Mouse (Mus musculus): ENCODE results near the gene Zfp444. TPM values are rescaled to one million over a fixed set of nuclear protein-coding genes. Genes with fewer than 3 reads are reported as not detected.
"Not testable (repeated sequence)": the region's sequence is repeated elsewhere in the genome, so short reads cannot be mapped to it uniquely, and the experiment has no call there.

Zfp444 gene
- total RNA-seq, 2 experiments from 2014 or later: 7.4 to 9.1 TPM

DNA sequence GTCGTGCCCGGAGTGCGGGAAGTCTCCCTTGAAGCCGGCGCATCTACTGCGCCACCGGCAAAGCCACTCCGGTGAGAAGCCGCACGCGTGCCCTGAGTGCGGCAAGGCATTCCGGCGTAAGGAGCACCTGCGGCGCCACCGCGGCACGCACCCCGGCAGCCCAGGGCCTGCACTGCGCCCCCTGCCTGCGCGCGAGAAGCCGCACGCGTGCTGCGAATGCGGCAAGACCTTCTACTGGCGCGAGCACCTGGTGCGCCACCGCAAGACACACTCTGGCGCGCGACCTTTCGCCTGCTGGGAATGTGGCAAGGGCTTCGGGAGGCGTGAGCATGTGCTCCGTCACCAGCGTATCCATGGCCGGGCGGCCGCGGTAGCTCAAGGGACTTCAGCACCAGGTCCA, 17.5 kb downstream of the Zfp444 start:
- peak; percentile 26 for DNase-seq
- no peak overlapping the region for H3K4me3 ChIP-seq
- no peak overlapping the region for H3K27ac ChIP-seq
- no peak for TF ChIP-seq CTCF (IDR thresholded peaks at IDR 0.05)
- intact Hi-C loops (cut with DNase I): loop anchor here (2.0 kb wide), 1 partner anchor 55 kb away; no protein-coding TSS in a partner anchor

DNA sequence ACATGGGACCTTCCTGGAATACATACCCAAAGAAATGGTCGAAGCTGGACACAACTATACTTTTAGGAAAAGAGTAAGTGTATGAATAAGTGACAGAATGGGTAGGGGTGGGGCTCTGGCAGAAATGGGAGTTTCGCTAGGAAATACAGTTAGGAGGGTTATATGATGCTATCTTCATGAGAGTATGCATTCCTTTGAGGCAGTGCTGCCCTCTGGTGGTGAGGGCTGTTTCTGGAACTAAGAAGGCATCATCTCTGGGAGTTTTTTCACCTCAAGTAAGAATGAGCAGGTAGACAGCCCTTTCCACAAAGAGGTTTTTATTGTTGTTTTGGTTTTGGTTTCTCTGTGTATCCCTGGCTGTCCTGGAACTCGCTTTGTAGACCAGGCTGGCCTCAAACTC, 19.4 kb downstream of the Zfp444 start:
- H3K27ac ChIP-seq: no peak overlapping the region
- no peak overlapping the region for H3K4me3 ChIP-seq
- intact Hi-C loops (cut with DNase I): loop anchor here (1.0 kb wide), 1 partner anchor 64 kb away; no protein-coding TSS in a partner anchor
- peak; percentile 79 for DNase-seq
- peak; percentile 90 for TF ChIP-seq CTCF (IDR thresholded peaks at IDR 0.05)

DNA sequence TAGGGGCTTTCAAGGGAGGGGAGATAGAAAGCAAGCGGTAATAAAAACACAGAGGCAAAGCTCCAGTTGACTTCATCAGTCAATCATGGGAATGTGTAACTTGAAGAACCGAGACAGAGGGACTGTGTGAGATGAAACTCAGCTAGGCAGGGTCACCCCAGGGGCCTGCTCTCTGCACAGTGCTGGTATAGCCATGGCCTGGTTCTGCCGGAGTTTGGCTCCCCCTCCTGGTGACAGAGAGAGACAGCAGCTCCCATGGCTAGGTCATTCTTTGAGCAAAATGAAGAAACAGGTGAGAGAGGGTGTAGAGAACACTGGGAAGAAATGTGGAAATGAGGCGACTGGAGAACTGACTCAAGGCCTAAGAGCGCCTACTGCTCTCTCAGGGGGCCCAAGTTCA, 22.1 kb downstream of the Zfp444 start:
- Histone ChIP-seq H3K4me3 (no peak overlapping the region), H3K27ac (no peak overlapping the region)
- peak; percentile 62 for DNase-seq
- peak; percentile 88 for TF ChIP-seq CTCF (IDR thresholded peaks at IDR 0.05)
- intact Hi-C loops (cut with DNase I): no loop called here

DNA sequence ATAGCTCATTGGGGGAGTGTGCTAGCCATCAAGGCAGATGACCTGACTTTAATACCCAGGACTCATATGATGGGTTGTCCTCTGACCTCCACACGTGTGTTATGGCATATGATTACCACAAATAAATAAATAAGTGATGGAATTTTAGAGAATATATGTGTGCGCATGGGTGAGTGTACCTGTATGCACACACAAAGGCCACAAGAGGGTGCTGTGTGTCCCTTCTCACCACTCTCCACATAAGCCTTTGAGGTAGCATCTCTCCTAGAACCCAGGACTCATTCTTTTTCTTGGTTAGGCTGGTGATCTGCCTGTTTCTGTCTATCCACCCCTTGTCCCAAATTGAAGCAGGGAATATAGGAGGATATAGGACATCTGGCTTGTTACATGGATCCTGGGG, 23.8 kb downstream of the Zfp444 start:
- H3K27ac ChIP-seq: no peak overlapping the region
- TF ChIP-seq CTCF (IDR thresholded peaks at IDR 0.05): peak; percentile 33; the same call in 1 of the 2 replicates
- H3K4me3 ChIP-seq: no peak overlapping the region
- no peak for DNase-seq
- intact Hi-C loops (cut with DNase I): no loop called here

DNA sequence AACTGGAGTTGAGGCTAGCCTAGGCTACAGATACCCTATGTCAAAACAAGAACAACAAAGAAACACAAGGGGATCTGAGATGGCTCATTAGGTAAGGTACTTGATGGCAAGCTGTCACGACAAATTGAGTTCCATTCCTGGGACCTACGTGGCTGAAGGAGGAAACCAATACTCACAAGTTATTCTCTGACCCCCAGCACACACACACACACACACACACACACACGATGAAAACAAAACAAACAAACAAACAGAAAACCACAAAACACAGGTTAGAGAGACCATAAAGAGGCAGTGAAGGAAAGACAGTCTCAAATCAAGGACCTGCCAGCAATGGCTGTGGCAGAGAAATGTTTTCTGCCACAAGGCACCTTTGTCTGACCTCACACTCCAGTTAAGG, 24.8 kb downstream of the Zfp444 start, which contains the start of gene Galp:
Gene Galp (plus strand): TSS at position 301 of the 400 bp plus-strand sequence.
- no peak for DNase-seq
- H3K27ac ChIP-seq: no peak within 1 kb of the TSS
- no peak within 1 kb of the TSS for H3K4me3 ChIP-seq
- intact Hi-C loops (cut with DNase I): no loop called here
- no peak for TF ChIP-seq CTCF (IDR thresholded peaks at IDR 0.05)

DNA sequence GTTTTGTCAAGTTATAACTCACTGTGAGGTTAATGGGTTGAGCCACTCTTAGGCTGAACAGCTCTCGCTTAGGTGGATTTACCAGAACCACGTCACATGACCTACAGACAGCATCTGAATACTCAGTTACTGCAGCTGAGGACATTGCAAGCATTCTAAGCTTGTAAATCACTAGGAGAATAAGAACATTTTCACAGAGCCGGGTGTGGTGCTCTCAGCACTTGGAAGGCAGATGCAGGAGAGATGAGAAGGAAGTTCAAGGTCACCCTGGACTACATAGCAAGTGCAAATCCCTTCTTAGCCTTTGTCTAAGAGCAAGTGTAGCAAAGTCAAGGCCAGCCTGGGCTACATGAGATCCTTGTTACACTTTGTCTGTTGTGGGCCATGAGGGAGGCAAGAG, 32.2 kb downstream of the Zfp444 start:
- intact Hi-C loops (cut with DNase I): no loop called here
- TF ChIP-seq CTCF (IDR thresholded peaks at IDR 0.05): no peak
- Histone ChIP-seq H3K27ac (no peak overlapping the region), H3K4me3 (no peak overlapping the region)
- DNase-seq: no peak

DNA sequence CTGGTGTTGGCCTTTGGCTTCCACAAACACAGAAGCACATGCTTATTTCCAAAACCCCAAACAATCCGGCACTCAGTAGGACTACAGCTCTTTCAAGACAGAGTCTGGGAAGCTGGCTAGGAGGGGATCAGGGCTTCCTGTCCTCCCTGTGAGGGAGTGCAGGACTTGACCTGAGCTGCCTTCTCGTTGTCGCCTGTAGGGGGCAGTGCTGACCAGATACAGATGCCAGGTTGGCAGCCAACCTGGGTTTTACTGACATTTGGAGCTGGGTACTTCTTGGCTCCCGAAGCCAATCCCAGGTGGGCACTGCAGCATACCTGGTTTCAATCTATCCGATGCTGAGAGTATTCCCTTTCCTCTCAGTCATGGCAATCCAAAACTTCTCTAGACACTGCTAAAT, 41.1 kb downstream of the Zfp444 start:
- peak; percentile 62 for TF ChIP-seq CTCF (IDR thresholded peaks at IDR 0.05)
- DNase-seq: peak; percentile 22
- Histone ChIP-seq H3K4me3 (no peak overlapping the region), H3K27ac (no peak overlapping the region)
- intact Hi-C loops (cut with DNase I): no loop called here

DNA sequence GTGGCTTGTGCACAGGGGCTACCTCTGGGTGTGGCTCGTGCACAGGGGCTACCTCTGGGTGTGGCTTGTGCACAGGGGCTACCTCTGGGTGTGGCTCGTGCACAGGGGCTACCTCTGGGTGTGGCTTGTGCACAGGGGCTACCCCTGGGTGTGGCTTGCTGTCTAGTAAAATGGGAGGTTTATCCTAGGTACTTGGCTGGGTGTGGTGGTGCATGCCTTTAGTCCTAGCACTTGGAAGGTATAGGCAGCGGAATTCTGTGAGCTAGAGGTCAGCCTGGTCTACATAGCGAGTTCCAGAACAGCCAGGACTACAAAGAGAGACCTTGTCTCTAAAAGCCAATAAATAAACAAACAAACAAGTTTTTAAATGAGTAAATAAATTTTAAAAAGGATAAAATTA, 42.7 kb downstream of the Zfp444 start:
- intact Hi-C loops (cut with DNase I); DNase-seq; H3K4me3 ChIP-seq; H3K27ac ChIP-seq: not testable (repeated sequence)

DNA sequence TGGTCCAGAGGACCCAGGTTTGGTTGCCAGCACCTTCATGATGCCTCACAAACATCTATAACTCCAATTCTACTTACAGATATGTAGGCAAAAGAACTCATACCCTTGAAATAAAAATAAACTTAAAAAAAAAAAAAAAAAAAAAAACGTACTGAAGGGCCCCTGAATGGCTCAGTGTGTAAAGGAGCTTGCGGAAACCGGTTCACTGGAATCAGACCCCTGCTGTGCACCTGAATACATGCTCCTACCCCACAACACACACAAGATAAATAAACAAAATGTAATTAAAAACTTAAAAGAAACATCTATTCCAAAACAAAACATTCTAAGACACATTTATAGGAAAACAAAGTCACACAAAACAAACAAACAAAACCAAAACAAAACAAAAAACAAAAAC, 48.1 kb downstream of the Zfp444 start:
- no peak overlapping the region for H3K4me3 ChIP-seq
- intact Hi-C loops (cut with DNase I): no loop called here
- no peak for DNase-seq
- TF ChIP-seq CTCF (IDR thresholded peaks at IDR 0.05): no peak
- H3K27ac ChIP-seq: no peak overlapping the region

DNA sequence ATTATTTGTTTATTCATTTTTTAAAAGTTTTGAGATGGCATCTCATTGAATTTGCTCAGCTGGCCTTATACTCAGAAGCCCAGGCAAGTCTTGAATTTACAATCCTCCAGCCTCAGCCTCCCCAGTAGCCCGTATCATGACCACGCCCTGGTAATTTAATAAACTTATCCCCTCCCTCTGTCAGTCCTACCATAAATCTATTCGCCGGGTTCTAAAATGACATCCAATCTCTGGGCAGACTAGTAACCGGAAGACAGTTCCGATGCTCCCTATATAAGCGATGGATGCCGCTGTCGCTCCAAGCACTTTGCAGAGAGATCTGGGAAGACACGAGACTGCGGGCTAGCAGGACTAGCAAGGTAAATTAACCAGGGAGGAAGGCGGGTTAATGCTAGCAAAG, 50.0 kb downstream of the Zfp444 start, which contains the start of gene Zscan5b:
Gene Zscan5b (plus strand): TSS at position 301 of the 400 bp plus-strand sequence.
- Histone ChIP-seq H3K4me3 (no peak within 1 kb of the TSS), H3K27ac (no peak within 1 kb of the TSS)
- no peak for TF ChIP-seq CTCF (IDR thresholded peaks at IDR 0.05)
- intact Hi-C loops (cut with DNase I): no loop called here
- no peak for DNase-seq

DNA sequence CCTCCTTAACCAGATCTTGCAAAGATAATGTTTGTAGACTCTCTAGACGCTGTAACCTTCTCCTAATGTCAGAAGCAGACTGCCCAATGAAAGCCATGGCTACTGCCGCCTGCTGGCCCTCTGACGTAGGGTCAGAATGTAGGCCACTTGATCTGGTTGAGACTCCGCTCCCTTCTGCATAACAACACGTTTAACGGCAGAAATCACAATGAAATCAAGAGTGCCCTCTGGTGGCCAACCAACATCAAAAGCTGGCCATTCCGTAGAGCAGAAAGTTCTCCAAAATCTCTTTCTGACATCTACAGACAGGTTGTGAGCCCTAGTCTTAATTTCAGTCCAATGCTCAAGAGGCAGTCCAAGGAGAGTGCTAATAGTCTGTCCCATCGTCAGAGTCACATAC, 56.5 kb downstream of the Zfp444 start:
- TF ChIP-seq CTCF (IDR thresholded peaks at IDR 0.05): peak; percentile 9; the same call in 1 of the 2 replicates
- H3K27ac ChIP-seq; DNase-seq; intact Hi-C loops (cut with DNase I); H3K4me3 ChIP-seq: not testable (repeated sequence)

DNA sequence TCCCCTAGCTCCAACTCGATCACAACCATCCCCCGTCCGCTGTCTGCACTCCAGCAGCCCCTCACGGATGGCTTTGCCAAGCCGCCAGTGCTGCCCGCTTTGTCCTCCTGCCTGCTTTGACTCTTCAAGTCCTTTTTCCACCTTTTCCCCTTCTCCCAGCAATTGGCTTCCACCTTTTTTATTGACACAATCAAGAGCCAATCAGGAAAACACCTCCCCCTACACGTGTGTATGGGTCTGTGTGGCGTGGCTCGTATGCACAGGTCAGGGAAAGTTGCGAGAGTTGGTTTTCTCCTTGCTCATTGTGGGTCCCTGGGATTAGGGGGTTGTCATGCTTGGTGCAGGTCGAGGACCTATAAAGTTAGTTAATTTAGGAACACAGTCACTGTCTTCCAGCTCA, 67.8 kb downstream of the Zfp444 start:
- no peak for TF ChIP-seq CTCF (IDR thresholded peaks at IDR 0.05)
- DNase-seq: no peak
- intact Hi-C loops (cut with DNase I): loop anchor here (2.0 kb wide), 1 partner anchor 43 kb away; no protein-coding TSS in a partner anchor
- H3K27ac ChIP-seq: no peak overlapping the region
- no peak overlapping the region for H3K4me3 ChIP-seq

DNA sequence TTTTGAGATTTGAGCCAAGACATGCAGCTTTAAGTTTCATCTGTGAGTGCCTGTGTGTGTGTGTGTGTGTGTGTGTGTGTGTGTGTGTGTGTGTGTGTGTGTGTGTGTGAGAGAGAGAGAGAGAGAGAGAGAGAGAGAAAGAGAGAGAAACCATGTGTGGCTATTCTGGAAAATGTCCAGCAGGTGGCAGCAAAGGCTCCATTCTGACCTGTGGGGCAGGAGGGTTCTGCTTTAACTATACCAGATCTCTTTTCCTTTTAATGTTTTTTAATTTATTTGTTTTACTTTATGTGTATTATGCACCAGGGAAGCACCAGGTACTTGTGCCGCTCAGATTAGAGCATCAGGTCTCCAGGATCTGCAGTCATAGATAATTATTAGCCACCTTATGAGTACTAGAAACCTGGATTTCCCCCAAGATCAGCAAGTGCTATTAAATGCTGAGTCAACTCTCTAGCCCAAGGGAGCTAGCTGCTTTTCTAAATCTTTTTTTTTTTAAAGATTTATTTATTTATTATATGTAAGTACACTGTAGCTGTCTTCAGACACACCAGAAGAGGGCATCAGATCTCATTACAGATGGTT, 68.9 kb downstream of the Zfp444 start:
- peak; percentile 57 for TF ChIP-seq CTCF (IDR thresholded peaks at IDR 0.05)
- peak; percentile 41 for DNase-seq
- not testable (repeated sequence) for H3K27ac ChIP-seq, H3K4me3 ChIP-seq
- intact Hi-C loops (cut with DNase I): loop anchor here (2.0 kb wide), 1 partner anchor 42 kb away; no protein-coding TSS in a partner anchor

Other genes starting within 250 kb of the Zfp444 start
- not detected for gene Vmn1r65, start 161.2 kb upstream of the Zfp444 start, total RNA-seq (2021)
- gene Nlrp4c, start 127.1 kb upstream of the Zfp444 start, total RNA-seq (2021): not detected
- gene Zfp787, start 16.2 kb upstream of the Zfp444 start, total RNA-seq (2021): 10 to 100 TPM; 28.3 to 28.4 TPM
- gene Galp, start 24.9 kb downstream of the Zfp444 start, total RNA-seq (2021): not detected
- gene Zscan5b, start 50.1 kb downstream of the Zfp444 start, total RNA-seq (2021): not detected
- not detected for gene Epp13, start 80.5 kb downstream of the Zfp444 start, total RNA-seq (2021)
- gene Zfp667, start 114.4 kb downstream of the Zfp444 start, total RNA-seq (2021): 1 to 10 TPM; 3.2 to 3.8 TPM
- gene Zfp583, start 159.1 kb downstream of the Zfp444 start, total RNA-seq (2021): 1 to 10 TPM in 1 of 2 experiments, under 1 TPM in 1; 0.31 to 1.2 TPM
- gene Gm3854, start 171.5 kb downstream of the Zfp444 start, total RNA-seq (2021): under 1 TPM; 0.45 to 0.51 TPM
- 1 to 10 TPM; 2.1 to 2.4 TPM for gene Zfp78, start 191.1 kb downstream of the Zfp444 start, total RNA-seq (2021)
- gene Zfp28, start 211.1 kb downstream of the Zfp444 start, total RNA-seq (2021): 1 to 10 TPM in 1 of 2 experiments, under 1 TPM in 1; 0.75 to 1.2 TPM
- gene Smim17, start 226.5 kb downstream of the Zfp444 start, total RNA-seq (2021): under 1 TPM; 0.45 to 0.77 TPM
- not detected for gene Gm20715, start 238.1 kb downstream of the Zfp444 start, total RNA-seq (2021)